19 mouse cellular contexts compared by ENCODE assay signal in the genomic region with DNA sequence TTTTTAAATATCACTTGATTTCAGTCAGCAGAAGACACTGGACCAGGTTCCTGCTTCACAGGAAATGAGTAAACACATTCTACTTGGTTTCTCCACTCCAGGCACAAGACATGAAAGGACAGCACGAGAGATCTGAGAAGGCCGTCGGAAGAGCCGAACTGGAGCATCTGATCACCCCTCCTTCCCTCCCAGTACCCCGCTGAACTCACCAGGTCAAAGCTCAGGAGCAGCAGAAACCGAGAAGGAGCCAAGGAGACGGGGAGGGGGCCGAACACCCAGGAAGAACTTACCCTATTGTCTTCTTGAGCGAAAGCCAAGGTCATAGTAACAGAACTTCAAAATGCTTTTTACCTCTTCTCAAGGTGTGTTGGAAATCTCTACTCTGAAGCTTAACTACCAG. TPM values are rescaled to one million over a fixed set of nuclear protein-coding genes. Genes with fewer than 3 reads are reported as not detected.
DNase-seq lines count a peak whose midpoint lies in the region; TF ChIP-seq lines count a peak whose summit lies in the region.
"Had no signal": no experiment of that assay in that cellular context is flagged by ENCODE, and none has a peak within 500 bp of the region (broad histone marks: within the 10 kb centered on the region; RNA-seq: fewer than 3 reads in every experiment).

No protein-coding gene starts in this region.

- H3K36me3 ChIP-seq in kidney, adult 2 months (ENCODE audit: control insufficient read depth, insufficient read depth, low read length) = no peaks in the 10 kb centered on the region; the same call in 1 of the 2 replicates
- H3K36me3 ChIP-seq: embryonic facial prominence, embryonic 13.5 days; heart, embryonic 13.5 days; hindbrain, embryonic 15.5 days had no signal

- no peak overlapping the region for H3K27ac ChIP-seq in kidney, adult 2 months (ENCODE audit: insufficient read depth, low read depth, low read length)
- H3K27ac ChIP-seq in olfactory bulb, adult 2 months (ENCODE audit: insufficient read depth, low read depth, low read length) = peak overlapping the region; percentile 44; the same call in 1 of the 2 replicates
- H3K27ac ChIP-seq: embryonic facial prominence, embryonic 13.5 days; forebrain, embryonic 13.5 days; heart, embryonic 13.5 days; hindbrain, embryonic 15.5 days had no signal

- DNase-seq in adrenal gland, adult 2 months = peak; percentile 26
- no peak for DNase-seq in adrenal gland, adult 18-20 months (ENCODE audit: low spot score in 2 of 2)
- DNase-seq in kidney, adult 2 months = peak; percentile 83
- DNase-seq in kidney, postnatal 10 days = no peak
- peak; percentile 10 for DNase-seq in 416B (ENCODE audit: low read depth)
- DNase-seq in lung, adult 2 months = no peak
- DNase-seq: adrenal gland, postnatal 25 days; cerebellum, adult 18-20 months; cerebellum, adult 9-11 months; cerebellum, postnatal 36 days; forebrain, postnatal 0 days; gastrocnemius, postnatal 14 days; heart, postnatal 36 days had no signal

- H3K4me3 ChIP-seq in kidney, adult 2 months (ENCODE audit: insufficient read depth, low read depth, low read length) = no peak overlapping the region
- H3K4me3 ChIP-seq in olfactory bulb, adult 2 months (ENCODE audit: insufficient read depth, low read depth, low read length) = no peak overlapping the region
- H3K4me3 ChIP-seq in lung, adult 2 months (replicated peaks; ENCODE audit: extremely low read depth, low read depth, low read length) = no peak overlapping the region
- H3K4me3 ChIP-seq: embryonic facial prominence, embryonic 13.5 days; forebrain, embryonic 13.5 days; heart, embryonic 13.5 days; hindbrain, embryonic 15.5 days had no signal

- 47% methylated on average over 9 of the region's 9 CpGs for WGBS in kidney, adult 2 months
- WGBS in olfactory bulb, adult 2 months = 64% methylated on average over 9 of the region's 9 CpGs
- 74% methylated on average over 9 of the region's 9 CpGs for WGBS in lung, adult 2 months

- H3K4me1 ChIP-seq in kidney, adult 2 months (ENCODE audit: control insufficient read depth, insufficient read depth, low read length) = peaks cover 24% of the 10 kb centered on the region
- peaks cover 3% of the 10 kb centered on the region; the same call in 1 of the 2 replicates for H3K4me1 ChIP-seq in olfactory bulb, adult 2 months (ENCODE audit: control insufficient read depth, insufficient read depth, low read length)
- H3K4me1 ChIP-seq in lung, adult 2 months (ENCODE audit: control insufficient read depth, insufficient read depth, low read length) = peaks cover 2% of the 10 kb centered on the region
- H3K4me1 ChIP-seq: embryonic facial prominence, embryonic 13.5 days; forebrain, embryonic 13.5 days; heart, embryonic 13.5 days; hindbrain, embryonic 15.5 days had no signal

- TF ChIP-seq POLR2A in kidney, adult 2 months (IDR thresholded peaks at IDR 0.05; ENCODE audit: low read depth, low read length) = no peak
- no peak for TF ChIP-seq POLR2A in olfactory bulb, adult 2 months (IDR thresholded peaks at IDR 0.05; ENCODE audit: insufficient read depth, low read depth, low read length)
- TF ChIP-seq POLR2A in lung, adult 2 months (IDR thresholded peaks at IDR 0.05; ENCODE audit: borderline replicate concordance, extremely low read depth, low read depth, low read length) = no peak

- H3K27me3 ChIP-seq in kidney, adult 2 months (replicated peaks; ENCODE audit: control insufficient read depth, insufficient read depth, low read length) = no peaks in the 10 kb centered on the region
- H3K27me3 ChIP-seq: embryonic facial prominence, embryonic 13.5 days; forebrain, embryonic 13.5 days; heart, embryonic 13.5 days; hindbrain, embryonic 15.5 days had no signal

- TF ChIP-seq CTCF in kidney, adult 2 months (conservative IDR thresholded peaks at IDR 0.05; ENCODE audit: insufficient read depth, insufficient read length, low read depth, low read length) = no peak
- TF ChIP-seq CTCF in olfactory bulb, adult 2 months (IDR thresholded peaks at IDR 0.05; ENCODE audit: insufficient read depth, low read depth, low read length) = no peak
- TF ChIP-seq CTCF in lung, adult 2 months (IDR thresholded peaks at IDR 0.05; ENCODE audit: insufficient read depth, low read length) = no peak

RNA-seq across cellular contexts. Expression of gene Cobll1, which starts 39.5 kb away (rescaled TPM):
- 100 to 1,000 TPM; 295 to 301 TPM for total RNA-seq in adrenal gland, adult 2 months (2021)
- polyA plus RNA-seq in adrenal gland, adult 2 months (2012; rRNA removed) = 48.1 and 58.3 TPM in 2 replicates
- 100 to 1,000 TPM; 271 to 319 TPM for total RNA-seq in adrenal gland, adult 18-20 months (2021)
- 51.7 and 53.2 TPM in 2 replicates for polyA plus RNA-seq in kidney, adult 2 months (2012; rRNA removed)
- polyA plus RNA-seq in olfactory bulb, adult 2 months (2012; ENCODE audit: insufficient read depth, insufficient read length, low replicate concordance, missing spikeins) = not detected in 2 replicates
- polyA plus RNA-seq in lung, adult 2 months (2012; rRNA removed) = 12.0 and 14.0 TPM in 2 replicates
- total RNA-seq: MEL had no signal

Comparison
In these comparisons a context has a peak if more than half of its experiments do, and no peak if none do; other contexts are left out.
1. DNase-seq: peak in adrenal gland, adult 2 months (single experiment), kidney, adult 2 months (single experiment) and 416B (single experiment); none in adrenal gland, adult 18-20 months (0 of 2), kidney, postnatal 10 days (single experiment) and lung, adult 2 months (single experiment).
2. RNA of gene Cobll1, which starts 39.5 kb away (polyA plus RNA-seq): 48.1 to 58.3 TPM in adrenal gland, adult 2 months, 51.7 to 53.2 TPM in kidney, adult 2 months and 12.0 to 14.0 TPM in lung, adult 2 months; not detected in olfactory bulb, adult 2 months; every median in the first group is over 10 times any median in the second.